Mouse (Mus musculus): ENCODE measurements around the gene Slc11a1.

DNA sequence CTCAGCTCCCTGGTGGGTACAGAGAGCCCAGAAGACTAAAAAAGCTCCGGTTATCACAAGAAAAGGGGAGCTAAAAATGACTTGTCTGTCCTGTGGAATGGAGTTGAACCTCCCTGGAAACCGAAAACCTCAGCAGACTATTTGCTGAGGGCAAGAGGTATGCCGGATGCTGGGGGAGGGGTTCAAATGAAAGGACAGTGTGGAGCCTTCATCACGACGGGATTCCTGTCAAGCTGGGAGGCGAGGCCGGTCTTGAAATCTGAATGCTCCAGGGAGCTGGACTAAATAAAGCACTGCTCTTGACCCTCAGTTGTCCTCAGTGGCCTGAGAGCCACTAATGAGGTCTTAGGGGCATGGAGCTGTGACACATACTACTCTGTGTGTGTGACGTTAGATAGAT, 48.2 kb downstream of the Slc11a1 start:
- TF ChIP-seq POLR2A (IDR thresholded peaks at IDR 0.05; ENCODE audit: borderline replicate concordance, low read depth, low read length) (no peak), CTCF (IDR thresholded peaks at IDR 0.05; ENCODE audit: low read depth, low read length) (no peak)
